Mouse (Mus musculus) adrenal gland (tissue): ENCODE results near the gene Zfp791.

ENCODE experiments used
- microRNA-seq, 2 experiments: library from miRNA; unstranded; fragments of <30 nt; microRNA quantifications; one replicate each; pipeline ENCODE4; 2019

The Zfp791 gene

Small RNAs within 50 kb of the gene (microRNA-seq; reads per million reads assigned to microRNA genes)
- gene Gm23388, result 0.12 to 0.34 reads per million in 2 experiments
- 0.12 to 0.46 reads per million in 2 experiments for gene Mir7070
